Mouse (Mus musculus) kidney, adult 2 months (tissue): ENCODE results near the gene Lrfn5.

Source experiments
- CTCF ChIP-seq: fragments of 200-500 bp; conservative IDR thresholded peaks from 2 replicates; pipeline ENCODE4 v1.5.1; 2011; ENCODE audit warnings: low read depth, mild to moderate bottlenecking, control low read depth, low read length, moderate library complexity, mixed read lengths; ENCODE audit not compliant: insufficient read depth, insufficient read length
- POLR2A ChIP-seq: fragments of 200-500 bp; IDR thresholded peaks from one replicate; pipeline ENCODE4 v1.6.1; 2011; ENCODE audit warnings: low read depth, low read length, control low read depth

DNA sequence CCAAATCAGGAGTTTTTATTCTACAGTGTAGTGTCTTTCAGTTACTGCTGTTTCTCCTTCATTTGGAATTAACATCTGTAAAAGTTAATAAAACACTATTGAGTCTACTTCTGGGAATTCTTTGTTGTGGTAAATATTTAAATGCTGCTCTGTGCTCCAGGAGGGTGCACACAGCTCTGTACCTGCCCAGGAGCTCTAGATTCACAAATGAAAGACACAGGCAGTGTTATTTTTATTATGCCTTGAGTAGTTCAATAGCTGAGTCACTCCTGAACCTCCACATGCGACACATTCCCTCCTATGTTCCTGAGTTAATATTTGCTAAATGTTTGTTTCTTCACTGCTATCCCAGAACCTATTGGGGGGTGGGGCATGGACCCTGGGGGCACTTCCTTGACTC lies 87.1 kb downstream of the Lrfn5 start:
- TF ChIP-seq CTCF, result no peak
- no peak for TF ChIP-seq POLR2A
